Mouse (Mus musculus): ENCODE results near the gene Abcg4.

Abcg4 gene

GRCm38 (mm10) chr9:44250445-44250844 lies 38.0 kb downstream of the Abcg4 start:
- in situ Hi-C loops (cut with MboI; ENCODE audit: low pct_unique_long_range_greater_than_20kb in 1 of 2, low sequenced_read_pairs in 2 of 2, unreplicated experiment in 1 of 2), result loop anchor here in 1 of 2 experiments (25.0 kb wide), 1 partner anchor 263 kb away; no protein-coding TSS in a partner anchor

GRCm38 (mm10) chr9:44249181-44250146 lies 39.0 kb downstream of the Abcg4 start:
- in situ Hi-C loops (cut with MboI; ENCODE audit: low pct_unique_long_range_greater_than_20kb in 1 of 2, low sequenced_read_pairs in 2 of 2, unreplicated experiment in 1 of 2), result loop anchor here in 1 of 2 experiments (25.0 kb wide), 1 partner anchor 262 kb away; no protein-coding TSS in a partner anchor

DNA sequence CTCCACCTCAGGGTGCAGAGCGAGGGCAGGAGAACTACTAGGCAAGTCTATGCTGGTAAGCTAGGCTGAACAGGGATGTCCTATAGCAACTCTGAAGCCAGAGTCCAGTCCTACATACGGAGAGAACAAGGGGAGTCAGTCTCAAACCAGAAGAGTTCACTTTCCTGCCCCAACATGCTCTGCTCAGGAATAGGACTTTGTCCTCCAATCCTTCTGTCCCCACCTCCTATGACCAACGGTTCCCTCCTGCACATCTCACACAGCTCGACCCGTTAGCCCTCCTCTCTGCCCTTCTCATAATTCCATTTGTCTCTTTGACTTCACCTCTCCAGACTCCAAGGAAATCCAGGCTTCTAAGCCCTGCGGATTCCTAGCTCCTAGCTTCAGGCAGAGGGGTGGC lies 40.5 kb downstream of the Abcg4 start:
- in situ Hi-C loops (cut with MboI; ENCODE audit: low pct_unique_long_range_greater_than_20kb in 1 of 2, low sequenced_read_pairs in 2 of 2, unreplicated experiment in 1 of 2), result no loop called here

- in situ Hi-C loops (cut with MboI; ENCODE audit: low pct_unique_long_range_greater_than_20kb in 1 of 2, low sequenced_read_pairs in 2 of 2, unreplicated experiment in 1 of 2), result no loop called here
Measured at GRCm38 (mm10) chr9:44243621-44244020, 44.8 kb downstream of the Abcg4 start.

- in situ Hi-C loops (cut with MboI; ENCODE audit: low pct_unique_long_range_greater_than_20kb in 1 of 2, low sequenced_read_pairs in 2 of 2, unreplicated experiment in 1 of 2), result no loop called here
Measured at GRCm38 (mm10) chr9:44241418-44241817, 47.0 kb downstream of the Abcg4 start.

DNA sequence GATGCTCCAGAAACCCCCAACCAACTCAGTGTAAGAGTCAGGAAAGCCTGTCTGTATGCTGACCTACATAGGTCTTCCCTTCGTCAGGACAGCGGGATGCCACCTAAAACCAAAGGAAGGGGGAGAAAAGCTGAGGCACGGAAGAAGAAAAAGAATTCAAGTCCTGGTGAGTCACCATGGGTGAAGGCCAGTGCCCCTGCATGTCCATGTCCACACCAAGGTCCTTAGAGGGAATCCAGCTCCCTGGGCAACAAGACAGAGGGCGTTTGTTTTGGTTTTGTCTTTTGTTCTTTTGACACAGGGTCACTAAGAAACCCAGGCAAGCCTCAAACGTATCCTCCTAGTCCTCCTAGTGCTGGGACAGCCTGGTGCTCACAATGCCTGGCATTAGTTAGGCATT lies 47.5 kb downstream of the Abcg4 start:
- in situ Hi-C loops (cut with MboI; ENCODE audit: low pct_unique_long_range_greater_than_20kb in 1 of 2, low sequenced_read_pairs in 2 of 2, unreplicated experiment in 1 of 2), result no loop called here

DNA sequence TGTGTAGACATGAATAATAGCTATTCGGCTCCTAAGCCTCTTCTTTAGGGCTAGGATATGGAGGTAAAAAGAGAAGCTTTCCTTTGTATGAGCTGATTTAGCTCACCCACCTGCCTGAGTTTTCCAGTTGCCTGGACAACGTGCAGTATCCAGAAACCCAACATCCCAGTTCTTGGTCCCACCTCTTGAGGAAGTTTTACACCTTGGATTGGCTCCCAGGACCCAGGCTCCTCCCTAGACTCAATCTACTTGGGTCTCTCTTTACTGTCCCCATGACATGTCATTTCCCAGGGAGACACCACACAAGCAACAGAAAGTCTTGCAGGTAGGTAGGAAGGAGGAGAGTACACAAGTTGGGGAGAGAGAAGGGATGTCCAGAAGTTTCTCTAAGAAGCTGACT lies 48.0 kb downstream of the Abcg4 start, which contains the start of gene Ccdc153:
TSS of gene Ccdc153 (plus strand) at position 278 of the 400 bp plus-strand sequence.
- in situ Hi-C loops (cut with MboI; ENCODE audit: low pct_unique_long_range_greater_than_20kb in 1 of 2, low sequenced_read_pairs in 2 of 2, unreplicated experiment in 1 of 2), result no loop called here

DNA sequence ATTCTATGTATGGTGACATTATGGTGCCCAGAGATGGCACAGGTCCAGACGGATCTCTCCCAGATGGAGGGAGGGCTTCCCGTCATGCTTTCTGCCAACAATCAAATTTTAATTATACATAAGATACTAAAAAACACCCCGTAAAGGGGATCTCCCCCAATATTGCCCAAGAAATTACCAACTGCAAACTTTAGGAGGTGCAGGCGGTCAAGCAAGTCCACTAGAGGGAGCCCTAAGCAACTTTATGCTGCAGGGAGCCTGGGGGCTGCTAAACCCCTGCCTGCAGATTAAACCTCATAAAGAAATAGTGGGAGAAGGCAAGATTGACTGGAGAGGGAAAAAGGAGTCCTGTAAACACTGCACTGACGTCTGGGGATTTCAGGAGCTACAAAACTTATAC lies 49.0 kb downstream of the Abcg4 start:
- in situ Hi-C loops (cut with MboI; ENCODE audit: low pct_unique_long_range_greater_than_20kb in 1 of 2, low sequenced_read_pairs in 2 of 2, unreplicated experiment in 1 of 2), result no loop called here

DNA sequence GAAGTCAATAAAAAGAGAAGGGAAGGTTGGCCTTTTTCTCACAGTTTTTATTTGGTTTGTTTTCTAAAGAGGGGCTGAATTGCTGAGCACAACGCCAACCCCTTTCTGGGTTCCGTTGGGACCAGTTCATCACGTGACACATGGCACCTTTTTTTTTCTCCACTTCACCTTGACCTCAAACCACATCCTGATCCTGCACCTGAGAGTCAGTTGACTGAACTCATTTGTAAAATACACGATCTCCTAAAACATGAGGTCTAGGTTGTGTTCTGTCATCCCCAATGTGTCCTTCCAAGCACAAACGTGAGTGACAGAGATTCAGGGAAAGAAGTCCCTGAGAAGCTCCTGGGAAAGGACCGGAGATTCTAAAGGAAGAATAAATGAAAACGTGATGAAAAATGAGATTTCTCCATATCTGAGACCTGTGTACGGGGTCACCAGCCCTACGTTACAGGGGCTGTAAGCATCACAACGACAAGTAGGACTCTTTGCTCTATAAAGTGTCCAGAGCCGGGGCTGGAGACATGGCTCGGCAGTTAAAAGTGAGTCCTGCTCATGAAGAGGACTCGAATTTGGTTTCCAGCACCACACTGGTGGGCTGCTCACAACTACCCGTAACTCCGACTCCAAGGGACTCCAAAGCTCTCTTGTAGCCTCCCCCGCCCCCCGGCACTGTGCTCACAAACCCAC lies 49.8 kb downstream of the Abcg4 start:
- in situ Hi-C loops (cut with MboI; ENCODE audit: low pct_unique_long_range_greater_than_20kb in 1 of 2, low sequenced_read_pairs in 2 of 2, unreplicated experiment in 1 of 2), result no loop called here

DNA sequence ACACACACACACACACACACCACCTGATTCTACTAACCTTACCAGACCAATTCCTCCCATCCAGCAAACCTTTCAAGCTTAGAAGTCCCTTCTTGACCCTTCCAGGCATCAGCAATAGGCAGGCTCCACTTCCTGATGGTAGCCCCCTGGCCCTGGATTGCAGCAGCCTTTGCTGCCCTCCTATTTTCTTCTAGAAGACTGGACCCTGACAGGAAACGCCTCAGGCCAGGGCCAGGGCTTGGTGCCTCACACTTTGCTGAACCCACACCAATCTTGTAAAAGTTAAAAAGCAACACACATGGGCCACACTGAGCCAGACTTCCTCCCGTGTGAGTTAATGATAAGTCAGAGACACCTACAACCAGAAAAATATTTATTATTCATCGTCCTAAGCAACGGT lies 51.3 kb downstream of the Abcg4 start:
- in situ Hi-C loops (cut with MboI; ENCODE audit: low pct_unique_long_range_greater_than_20kb in 1 of 2, low sequenced_read_pairs in 2 of 2, unreplicated experiment in 1 of 2), result no loop called here

DNA sequence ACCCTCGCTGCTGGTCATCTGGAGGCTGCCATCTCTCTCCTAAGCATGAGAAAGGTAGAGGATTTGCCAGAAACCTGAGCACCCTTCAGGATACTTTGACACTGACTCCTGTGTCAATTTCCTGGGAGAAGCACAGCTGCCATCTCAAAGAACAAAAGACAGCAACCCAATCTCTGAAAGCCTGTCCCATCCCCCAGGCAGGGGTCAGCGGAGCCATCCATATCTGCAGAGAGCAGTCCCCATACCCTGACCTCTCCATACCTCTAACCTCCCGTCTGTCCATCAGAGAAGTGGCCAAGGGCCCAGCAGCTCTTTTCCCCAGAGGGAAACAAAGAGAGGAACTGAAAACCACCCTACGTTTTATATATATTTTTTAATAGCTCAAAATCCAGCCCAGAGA lies 51.8 kb downstream of the Abcg4 start:
- in situ Hi-C loops (cut with MboI; ENCODE audit: low pct_unique_long_range_greater_than_20kb in 1 of 2, low sequenced_read_pairs in 2 of 2, unreplicated experiment in 1 of 2), result no loop called here

- in situ Hi-C loops (cut with MboI; ENCODE audit: low pct_unique_long_range_greater_than_20kb in 1 of 2, low sequenced_read_pairs in 2 of 2, unreplicated experiment in 1 of 2), result no loop called here
Measured at GRCm38 (mm10) chr9:44234479-44235427, 53.7 kb downstream of the Abcg4 start.

GRCm38 (mm10) chr9:44233802-44234478 lies 54.5 kb downstream of the Abcg4 start, which contains the start of gene Cbl:
Cbl (minus strand) TSS chr9:44234049.
- in situ Hi-C loops (cut with MboI; ENCODE audit: low pct_unique_long_range_greater_than_20kb in 1 of 2, low sequenced_read_pairs in 2 of 2, unreplicated experiment in 1 of 2), result no loop called here

GRCm38 (mm10) chr9:44233021-44233801 lies 55.2 kb downstream of the Abcg4 start:
- in situ Hi-C loops (cut with MboI; ENCODE audit: low pct_unique_long_range_greater_than_20kb in 1 of 2, low sequenced_read_pairs in 2 of 2, unreplicated experiment in 1 of 2), result no loop called here

DNA sequence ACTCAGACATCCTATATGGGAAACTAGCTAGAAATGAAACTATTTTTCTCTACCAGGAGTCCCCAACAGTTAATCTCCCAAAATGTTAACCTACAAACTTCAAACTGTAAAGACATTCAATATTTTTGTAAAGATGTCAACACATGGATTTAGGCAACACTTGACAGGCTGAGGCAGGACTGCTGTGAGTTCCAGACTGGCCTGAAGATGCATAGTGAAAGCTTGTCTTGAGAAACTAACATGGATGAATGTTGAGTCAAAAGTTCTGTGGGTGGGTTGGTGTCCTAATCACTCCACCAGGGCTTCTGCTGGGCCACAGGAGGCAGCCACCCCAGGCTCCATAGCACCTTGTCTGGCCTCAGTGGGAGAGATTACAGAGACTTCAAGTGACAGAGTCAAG lies 56.8 kb downstream of the Abcg4 start:
- in situ Hi-C loops (cut with MboI; ENCODE audit: low pct_unique_long_range_greater_than_20kb in 1 of 2, low sequenced_read_pairs in 2 of 2, unreplicated experiment in 1 of 2), result no loop called here

DNA sequence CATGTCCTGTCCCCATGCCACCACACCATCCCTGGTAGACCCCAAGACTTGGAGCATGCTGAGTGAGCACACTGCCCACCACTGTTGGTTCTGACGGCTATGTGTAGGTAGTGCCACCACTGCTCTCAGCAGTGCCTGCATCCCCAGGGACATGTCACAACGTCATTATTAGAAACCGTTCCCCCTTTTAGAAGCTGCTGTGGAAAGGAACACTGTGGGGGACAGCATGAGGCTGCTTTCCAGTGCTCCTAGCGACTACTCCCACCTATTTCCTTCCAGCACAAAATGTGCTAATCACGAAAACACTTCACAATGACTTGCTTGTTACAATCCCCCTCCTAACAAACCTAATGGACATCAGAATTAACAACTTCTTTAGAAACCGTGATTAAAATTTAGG lies 62.4 kb downstream of the Abcg4 start:
- in situ Hi-C loops (cut with MboI; ENCODE audit: low pct_unique_long_range_greater_than_20kb in 1 of 2, low sequenced_read_pairs in 2 of 2, unreplicated experiment in 1 of 2), result no loop called here

Measured in mouse embryonic stem cell (cell line).